Mouse (Mus musculus) MEL (cell line): ENCODE measurements around the gene Osbpl9. TPM values are rescaled to one million over a fixed set of nuclear protein-coding genes. Genes with fewer than 3 reads are reported as not detected.

Source experiments
- DNase-seq: peaks from one replicate; pipeline ENCODE4 v3.0.0; 2011; ENCODE audit warnings: low read depth, low spot score
- H3K27ac ChIP-seq: 2 replicates; pipeline ENCODE4 v1.5.1; 2012; ENCODE audit warnings: low read depth, mild to moderate bottlenecking, control low read depth, low read length, moderate library complexity; ENCODE audit not compliant: control insufficient read depth
- H3K27me3 ChIP-seq, 2 experiments: fragments of 150-350 bp in 1 of 2; sonication (generic) in 1 of 2; 2 replicates each; pipeline ENCODE4 v1.6.1; 2012; ENCODE audit warnings: low read length in 2 of 2, mild to moderate bottlenecking in 2 of 2, improper control_type of control experiment in 1 of 2, moderate library complexity in 1 of 2; ENCODE audit not compliant: insufficient read depth in 2 of 2, control insufficient read depth in 1 of 2
- H3K36me3 ChIP-seq, 2 experiments: 2 replicates each; pipeline ENCODE4 v1.6.1; 2012 to 2014; ENCODE audit warnings: low read length in 2 of 2, improper control_type of control experiment in 1 of 2, inconsistent platforms in 1 of 2, mild to moderate bottlenecking in 1 of 2; ENCODE audit not compliant: insufficient read depth in 2 of 2, control insufficient read depth in 1 of 2
- H3K4me1 ChIP-seq, 2 experiments: fragments of 150-350 bp in 1 of 2; sonication (generic) in 1 of 2; 2 replicates each; pipeline ENCODE4 v1.6.1; 2012; ENCODE audit warnings: low read length in 2 of 2, improper control_type of control experiment in 1 of 2, mild to moderate bottlenecking in 1 of 2; ENCODE audit not compliant: insufficient read depth in 2 of 2, control insufficient read depth in 1 of 2
- H3K4me3 ChIP-seq, 2 experiments: fragments of 150-350 bp in 1 of 2; sonication (generic) in 1 of 2; 2 replicates each; pipeline ENCODE4 v1.5.1; 2012; ENCODE audit warnings: low read depth in 2 of 2, low read length in 2 of 2, mild to moderate bottlenecking in 2 of 2, moderate library complexity in 2 of 2, control low read depth in 1 of 2, improper control_type of control experiment in 1 of 2; ENCODE audit not compliant: control insufficient read depth in 1 of 2, insufficient read depth in 1 of 2
- H3K79me2 ChIP-seq: 2 replicates; pipeline ENCODE4 v1.6.1; 2012; ENCODE audit warnings: mild to moderate bottlenecking, low read length, moderate library complexity; ENCODE audit not compliant: control insufficient read depth, poor library complexity, insufficient read depth
- H3K9ac ChIP-seq: 2 replicates; pipeline ENCODE4 v1.6.1; 2012; ENCODE audit warnings: low read depth, mild to moderate bottlenecking, control low read depth, low read length, moderate library complexity; ENCODE audit not compliant: control insufficient read depth, poor library complexity, severe bottlenecking
- H3K9me3 ChIP-seq: fragments of 150-350 bp; sonication (generic); replicated peaks from 2 replicates; pipeline ENCODE4 v1.6.1; 2012; ENCODE audit warnings: mild to moderate bottlenecking, low read length, improper control_type of control experiment, moderate library complexity; ENCODE audit not compliant: insufficient read depth
- CHD1 ChIP-seq: IDR thresholded peaks from 2 replicates; pipeline ENCODE4 v1.6.1; 2012; ENCODE audit warnings: low read depth, mild to moderate bottlenecking, inconsistent platforms, low read length, improper control_type of control experiment
- CHD2 ChIP-seq: IDR thresholded peaks from 2 replicates; pipeline ENCODE4 v1.6.1; 2011; ENCODE audit warnings: low read length, improper control_type of control experiment
- CTCF ChIP-seq, 3 experiments: IDR thresholded peaks in 2 of 3; conservative IDR thresholded peaks in 1 of 3; 2 replicates each; pipeline ENCODE4 v1.5.1; 2011 to 2012; ENCODE audit warnings: low read length in 3 of 3, low read depth in 2 of 3, mild to moderate bottlenecking in 2 of 3, improper control_type of control experiment in 1 of 3, inconsistent platforms in 1 of 3, mixed read lengths in 1 of 3, moderate library complexity in 1 of 3; ENCODE audit not compliant: control insufficient read depth in 1 of 3, insufficient read depth in 1 of 3, poor library complexity in 1 of 3, severe bottlenecking in 1 of 3
- E2F4 ChIP-seq: IDR thresholded peaks from 2 replicates; pipeline ENCODE4 v1.6.1; 2011; ENCODE audit warnings: low read depth, low read length, improper control_type of control experiment, borderline replicate concordance
- ELF1 ChIP-seq: IDR thresholded peaks from 2 replicates; pipeline ENCODE4 v1.6.1; 2014; ENCODE audit warnings: low read depth, mild to moderate bottlenecking, inconsistent platforms, low read length, improper control_type of control experiment, moderate library complexity
- ETS1 ChIP-seq: IDR thresholded peaks from 2 replicates; pipeline ENCODE4 v1.6.1; 2012; ENCODE audit warnings: low read depth, mild to moderate bottlenecking, inconsistent platforms, low read length, improper control_type of control experiment, moderate library complexity
- GABPA ChIP-seq: IDR thresholded peaks from 2 replicates; pipeline ENCODE4 v1.6.1; 2012; ENCODE audit warnings: low read depth, mild to moderate bottlenecking, inconsistent platforms, low read length, improper control_type of control experiment, moderate library complexity
- GATA1 ChIP-seq: IDR thresholded peaks from 2 replicates; pipeline ENCODE4 v1.6.1; 2011; ENCODE audit warnings: low read depth, low read length, improper control_type of control experiment
- KAT2A ChIP-seq: conservative IDR thresholded peaks from 2 replicates; pipeline ENCODE4 v1.6.1; 2012; ENCODE audit warnings: low read depth, low read length, improper control_type of control experiment, inconsistent platforms
- MYB ChIP-seq: IDR thresholded peaks from 2 replicates; pipeline ENCODE4 v1.6.1; 2011; ENCODE audit warnings: mild to moderate bottlenecking, low read depth, low read length, improper control_type of control experiment
- POLR2A ChIP-seq, 2 experiments: IDR thresholded peaks; 2 replicates each; pipeline ENCODE4 v1.6.1; 2011 to 2012; ENCODE audit warnings: low read length in 2 of 2, mild to moderate bottlenecking in 2 of 2, control low read depth in 1 of 2, improper control_type of control experiment in 1 of 2, low read depth in 1 of 2, moderate library complexity in 1 of 2; ENCODE audit not compliant: control insufficient read depth in 1 of 2, insufficient read depth in 1 of 2, poor library complexity in 1 of 2
- POLR2AphosphoS2 ChIP-seq: IDR thresholded peaks from 2 replicates; pipeline ENCODE4 v1.6.1; 2011; ENCODE audit warnings: low read length, improper control_type of control experiment
- RAD21 ChIP-seq: IDR thresholded peaks from 2 replicates; pipeline ENCODE4 v1.6.1; 2011; ENCODE audit warnings: mild to moderate bottlenecking, low read depth, low read length, improper control_type of control experiment
- SIN3A ChIP-seq: IDR thresholded peaks from 2 replicates; pipeline ENCODE4 v1.6.1; 2012; ENCODE audit warnings: low read length, improper control_type of control experiment, inconsistent platforms
- SMC3 ChIP-seq: IDR thresholded peaks from 2 replicates; pipeline ENCODE4 v1.6.1; 2011; ENCODE audit warnings: low read depth, low read length, improper control_type of control experiment
- TAL1 ChIP-seq: IDR thresholded peaks from 2 replicates; pipeline ENCODE4 v1.6.1; 2012; ENCODE audit warnings: mild to moderate bottlenecking, inconsistent platforms, low read length, moderate library complexity, mixed read lengths
- USF2 ChIP-seq, 2 experiments: IDR thresholded peaks; 2 replicates each; pipeline ENCODE4 v1.6.1; 2011 to 2012; ENCODE audit warnings: improper control_type of control experiment in 2 of 2, low read length in 2 of 2, borderline replicate concordance in 1 of 2, inconsistent platforms in 1 of 2, low read depth in 1 of 2, mild to moderate bottlenecking in 1 of 2; ENCODE audit not compliant: insufficient read depth in 1 of 2
- ZC3H11A ChIP-seq: IDR thresholded peaks from 2 replicates; pipeline ENCODE4 v1.6.1; 2012; ENCODE audit warnings: low read depth, mild to moderate bottlenecking, inconsistent platforms, low read length, improper control_type of control experiment
- ZKSCAN1 ChIP-seq: IDR thresholded peaks from 2 replicates; pipeline ENCODE4 v1.6.1; 2012; ENCODE audit warnings: low read depth, mild to moderate bottlenecking, inconsistent platforms, low read length, improper control_type of control experiment, moderate library complexity
- polyA plus RNA-seq, 2 experiments: library from polyadenylated mRNA; stranded (reverse) in 1 of 2; unstranded in 1 of 2; fragments of >175 nt in 1 of 2; fragments of >200 nt in 1 of 2; gene quantifications; 2 replicates each; pipeline versions ENCODE4 v1.2.1 to v1.2.4; 2012; ENCODE audit warnings: low replicate concordance in 2 of 2, low read depth in 1 of 2; ENCODE audit not compliant: insufficient read length in 2 of 2, insufficient read depth in 1 of 2, missing spikeins in 1 of 2
- total RNA-seq: library from RNA; depleted of rRNA; stranded (reverse); fragments of 300-350 nt; gene quantifications from 2 replicates; pipeline ENCODE4 v1.2.3, GENCODE M21; 2012

Gene Osbpl9
- total and polyA plus RNA-seq, 3 experiments = 14.9 to 42.6 TPM; not detected in 1

- Histone ChIP-seq H3K27me3 (no peaks in the 10 kb centered on the region), H3K9ac (no peak overlapping the region), H3K4me3 (no peak overlapping the region), H3K27ac (no peak overlapping the region), H3K36me3 (peaks cover 0 to 21% of the 10 kb centered on the region in 2 experiments; a peak in 2 of 4 replicates), H3K9me3 (no peaks in the 10 kb centered on the region), H3K79me2 (no peaks in the 10 kb centered on the region), H3K4me1 (no peaks in the 10 kb centered on the region)
- no peak for TF ChIP-seq CHD1
- no peak for TF ChIP-seq GABPA
- no peak for TF ChIP-seq SIN3A
- TF ChIP-seq USF2 (IDR thresholded peaks at IDR 0.05; ENCODE audit: borderline replicate concordance in 1 of 2, insufficient read depth in 1 of 2, low read depth in 1 of 2, low read length in 2 of 2) = no peak
- no peak for TF ChIP-seq TAL1
- TF ChIP-seq GATA1 = no peak
- DNase-seq = no peak
Observed at GRCm38 (mm10) chr4:109021976-109022375, 180.1 kb downstream of the Osbpl9 start.

DNA sequence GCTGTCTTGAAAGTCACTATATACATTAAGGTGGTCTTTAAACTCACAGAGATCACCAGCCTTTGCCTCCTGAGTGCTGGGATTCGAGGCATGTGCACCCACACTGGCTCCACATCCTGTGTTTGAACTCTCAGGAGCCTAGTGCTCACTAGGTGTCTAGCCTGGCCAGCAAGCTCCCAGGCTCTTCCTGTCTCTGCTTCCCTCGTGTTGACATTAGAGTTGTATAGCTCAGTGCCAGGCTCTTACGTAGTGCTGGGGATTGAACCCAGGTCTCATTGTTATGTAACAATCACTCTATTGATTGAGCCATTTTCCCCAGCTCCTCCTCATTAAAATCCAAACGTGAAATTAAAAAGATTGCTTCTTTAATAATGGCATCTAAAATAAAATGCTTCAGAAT is 182.8 kb downstream of the Osbpl9 start:
- H3K4me3 ChIP-seq = no peak overlapping the region
- H3K27me3 ChIP-seq = no peaks in the 10 kb centered on the region
- no peaks in the 10 kb centered on the region for H3K4me1 ChIP-seq
- H3K79me2 ChIP-seq = no peaks in the 10 kb centered on the region; the same call in 1 of the 2 replicates
- TF ChIP-seq KAT2A (no peak), E2F4 (no peak), CTCF (IDR thresholded peaks at IDR 0.05 in 2 of 3, conservative IDR thresholded peaks at IDR 0.05 in 1 of 3; ENCODE audit: control insufficient read depth in 1 of 3, insufficient read depth in 1 of 3, low read depth in 2 of 3, low read length in 3 of 3, poor library complexity in 1 of 3, severe bottlenecking in 1 of 3) (no peak), ZKSCAN1 (no peak), CHD2 (no peak), ZC3H11A (no peak), CHD1 (no peak), POLR2AphosphoS2 (no peak), MYB (no peak), ELF1 (no peak), POLR2A (IDR thresholded peaks at IDR 0.05; ENCODE audit: control insufficient read depth in 1 of 2, insufficient read depth in 1 of 2, low read depth in 1 of 2, low read length in 2 of 2, poor library complexity in 1 of 2) (no peak), GABPA (no peak), USF2 (IDR thresholded peaks at IDR 0.05; ENCODE audit: borderline replicate concordance in 1 of 2, insufficient read depth in 1 of 2, low read depth in 1 of 2, low read length in 2 of 2) (no peak), RAD21 (no peak), ETS1 (no peak), SMC3 (no peak), SIN3A (no peak)
- TF ChIP-seq, all 39 proteins: peak for 0
- Histone ChIP-seq H3K9me3 (no peaks in the 10 kb centered on the region), H3K36me3 (peaks cover 0 to 19% of the 10 kb centered on the region in 2 experiments; a peak in 2 of 4 replicates), H3K9ac (no peak overlapping the region), H3K27ac (no peak overlapping the region)
- no peak for DNase-seq
